Mouse (Mus musculus) MEL (cell line): ENCODE data around the gene Col6a3. TPM values are rescaled to one million over a fixed set of nuclear protein-coding genes. Genes with fewer than 3 reads are reported as not detected.

Source experiments
- DNase-seq: peaks from one replicate; pipeline ENCODE4 v3.0.0; 2011; ENCODE audit warnings: low read depth, low spot score
- H3K27ac ChIP-seq: 2 replicates; pipeline ENCODE4 v1.5.1; 2012; ENCODE audit warnings: low read depth, mild to moderate bottlenecking, control low read depth, low read length, moderate library complexity; ENCODE audit not compliant: control insufficient read depth
- H3K27me3 ChIP-seq, 2 experiments: fragments of 150-350 bp in 1 of 2; sonication (generic) in 1 of 2; 2 replicates each; pipeline ENCODE4 v1.6.1; 2012; ENCODE audit warnings: low read length in 2 of 2, mild to moderate bottlenecking in 2 of 2, improper control_type of control experiment in 1 of 2, moderate library complexity in 1 of 2; ENCODE audit not compliant: insufficient read depth in 2 of 2, control insufficient read depth in 1 of 2
- H3K36me3 ChIP-seq, 2 experiments: 2 replicates each; pipeline ENCODE4 v1.6.1; 2012 to 2014; ENCODE audit warnings: low read length in 2 of 2, improper control_type of control experiment in 1 of 2, inconsistent platforms in 1 of 2, mild to moderate bottlenecking in 1 of 2; ENCODE audit not compliant: insufficient read depth in 2 of 2, control insufficient read depth in 1 of 2
- H3K4me1 ChIP-seq, 2 experiments: fragments of 150-350 bp in 1 of 2; sonication (generic) in 1 of 2; 2 replicates each; pipeline ENCODE4 v1.6.1; 2012; ENCODE audit warnings: low read length in 2 of 2, improper control_type of control experiment in 1 of 2, mild to moderate bottlenecking in 1 of 2; ENCODE audit not compliant: insufficient read depth in 2 of 2, control insufficient read depth in 1 of 2
- H3K4me3 ChIP-seq, 2 experiments: fragments of 150-350 bp in 1 of 2; sonication (generic) in 1 of 2; 2 replicates each; pipeline ENCODE4 v1.5.1; 2012; ENCODE audit warnings: low read depth in 2 of 2, low read length in 2 of 2, mild to moderate bottlenecking in 2 of 2, moderate library complexity in 2 of 2, control low read depth in 1 of 2, improper control_type of control experiment in 1 of 2; ENCODE audit not compliant: control insufficient read depth in 1 of 2, insufficient read depth in 1 of 2
- H3K79me2 ChIP-seq: 2 replicates; pipeline ENCODE4 v1.6.1; 2012; ENCODE audit warnings: mild to moderate bottlenecking, low read length, moderate library complexity; ENCODE audit not compliant: control insufficient read depth, poor library complexity, insufficient read depth
- H3K9ac ChIP-seq: 2 replicates; pipeline ENCODE4 v1.6.1; 2012; ENCODE audit warnings: low read depth, mild to moderate bottlenecking, control low read depth, low read length, moderate library complexity; ENCODE audit not compliant: control insufficient read depth, poor library complexity, severe bottlenecking
- H3K9me3 ChIP-seq: fragments of 150-350 bp; sonication (generic); replicated peaks from 2 replicates; pipeline ENCODE4 v1.6.1; 2012; ENCODE audit warnings: mild to moderate bottlenecking, low read length, improper control_type of control experiment, moderate library complexity; ENCODE audit not compliant: insufficient read depth
- BHLHE40 ChIP-seq: IDR thresholded peaks from 2 replicates; pipeline ENCODE4 v1.6.1; 2012; ENCODE audit warnings: low read depth, mild to moderate bottlenecking, inconsistent platforms, low read length, improper control_type of control experiment, borderline replicate concordance
- CHD1 ChIP-seq: IDR thresholded peaks from 2 replicates; pipeline ENCODE4 v1.6.1; 2012; ENCODE audit warnings: low read depth, mild to moderate bottlenecking, inconsistent platforms, low read length, improper control_type of control experiment
- CHD2 ChIP-seq: IDR thresholded peaks from 2 replicates; pipeline ENCODE4 v1.6.1; 2011; ENCODE audit warnings: low read length, improper control_type of control experiment
- ELF1 ChIP-seq: IDR thresholded peaks from 2 replicates; pipeline ENCODE4 v1.6.1; 2014; ENCODE audit warnings: low read depth, mild to moderate bottlenecking, inconsistent platforms, low read length, improper control_type of control experiment, moderate library complexity
- EP300 ChIP-seq, 2 experiments: IDR thresholded peaks; 2 replicates each; pipeline ENCODE4 v1.6.1; 2011; ENCODE audit warnings: improper control_type of control experiment in 2 of 2, low read length in 2 of 2, low read depth in 1 of 2, mild to moderate bottlenecking in 1 of 2
- ETS1 ChIP-seq: IDR thresholded peaks from 2 replicates; pipeline ENCODE4 v1.6.1; 2012; ENCODE audit warnings: low read depth, mild to moderate bottlenecking, inconsistent platforms, low read length, improper control_type of control experiment, moderate library complexity
- GATA1 ChIP-seq: IDR thresholded peaks from 2 replicates; pipeline ENCODE4 v1.6.1; 2011; ENCODE audit warnings: low read depth, low read length, improper control_type of control experiment
- HCFC1 ChIP-seq: IDR thresholded peaks from 2 replicates; pipeline ENCODE4 v1.6.1; 2012; ENCODE audit warnings: low read depth, mild to moderate bottlenecking, inconsistent platforms, low read length, improper control_type of control experiment, moderate library complexity
- JUND ChIP-seq: IDR thresholded peaks from 2 replicates; pipeline ENCODE4 v1.6.1; 2011; ENCODE audit warnings: low read depth, mild to moderate bottlenecking, improper control_type of control experiment, low read length
- MAX ChIP-seq: IDR thresholded peaks from 2 replicates; pipeline ENCODE4 v1.6.1; 2011; ENCODE audit warnings: low read length, improper control_type of control experiment
- MAZ ChIP-seq: IDR thresholded peaks from 2 replicates; pipeline ENCODE4 v1.6.1; 2012; ENCODE audit warnings: low read depth, mild to moderate bottlenecking, inconsistent platforms, low read length, improper control_type of control experiment
- MEF2A ChIP-seq: IDR thresholded peaks from 2 replicates; pipeline ENCODE4 v1.6.1; 2014; ENCODE audit warnings: low read depth, mild to moderate bottlenecking, inconsistent platforms, low read length, improper control_type of control experiment; ENCODE audit not compliant: poor library complexity, insufficient replicate concordance, severe bottlenecking; ENCODE audit errors: extremely low read depth
- MXI1 ChIP-seq: IDR thresholded peaks from 2 replicates; pipeline ENCODE4 v1.6.1; 2011; ENCODE audit warnings: mild to moderate bottlenecking, low read depth, low read length, improper control_type of control experiment
- MYB ChIP-seq: IDR thresholded peaks from 2 replicates; pipeline ENCODE4 v1.6.1; 2011; ENCODE audit warnings: mild to moderate bottlenecking, low read depth, low read length, improper control_type of control experiment
- NELFE ChIP-seq: IDR thresholded peaks from 2 replicates; pipeline ENCODE4 v1.6.1; 2011; ENCODE audit warnings: low read depth, low read length, improper control_type of control experiment
- POLR2AphosphoS2 ChIP-seq: IDR thresholded peaks from 2 replicates; pipeline ENCODE4 v1.6.1; 2011; ENCODE audit warnings: low read length, improper control_type of control experiment
- POLR2AphosphoS5 ChIP-seq: IDR thresholded peaks from 2 replicates; pipeline ENCODE4 v1.6.1; 2012; ENCODE audit warnings: low read depth, borderline replicate concordance, mild to moderate bottlenecking, inconsistent platforms, low read length, moderate library complexity, mixed read lengths
- RCOR1 ChIP-seq: IDR thresholded peaks from 2 replicates; pipeline ENCODE4 v1.6.1; 2012; ENCODE audit warnings: low read depth, mild to moderate bottlenecking, inconsistent platforms, low read length, improper control_type of control experiment
- SIN3A ChIP-seq: IDR thresholded peaks from 2 replicates; pipeline ENCODE4 v1.6.1; 2012; ENCODE audit warnings: low read length, improper control_type of control experiment, inconsistent platforms
- SMC3 ChIP-seq: IDR thresholded peaks from 2 replicates; pipeline ENCODE4 v1.6.1; 2011; ENCODE audit warnings: low read depth, low read length, improper control_type of control experiment
- TBP ChIP-seq: IDR thresholded peaks from 2 replicates; pipeline ENCODE4 v1.8.0; 2011; ENCODE audit warnings: low read depth, low read length, improper control_type of control experiment
- TCF12 ChIP-seq: IDR thresholded peaks from 2 replicates; pipeline ENCODE4 v1.6.1; 2014; ENCODE audit warnings: low read depth, mild to moderate bottlenecking, inconsistent platforms, low read length, improper control_type of control experiment, moderate library complexity
- USF1 ChIP-seq: IDR thresholded peaks from 2 replicates; pipeline ENCODE4 v1.6.1; 2014; ENCODE audit warnings: low read depth, mild to moderate bottlenecking, inconsistent platforms, low read length, improper control_type of control experiment, moderate library complexity
- USF2 ChIP-seq, 2 experiments: IDR thresholded peaks; 2 replicates each; pipeline ENCODE4 v1.6.1; 2011 to 2012; ENCODE audit warnings: improper control_type of control experiment in 2 of 2, low read length in 2 of 2, borderline replicate concordance in 1 of 2, inconsistent platforms in 1 of 2, low read depth in 1 of 2, mild to moderate bottlenecking in 1 of 2; ENCODE audit not compliant: insufficient read depth in 1 of 2
- ZKSCAN1 ChIP-seq: IDR thresholded peaks from 2 replicates; pipeline ENCODE4 v1.6.1; 2012; ENCODE audit warnings: low read depth, mild to moderate bottlenecking, inconsistent platforms, low read length, improper control_type of control experiment, moderate library complexity
- ZMIZ1 ChIP-seq: IDR thresholded peaks from 2 replicates; pipeline ENCODE4 v1.6.1; 2012; ENCODE audit warnings: low read depth, mild to moderate bottlenecking, inconsistent platforms, low read length, improper control_type of control experiment, moderate library complexity
- ZNF384 ChIP-seq: IDR thresholded peaks from 2 replicates; pipeline ENCODE4 v1.6.1; 2012; ENCODE audit warnings: low read depth, mild to moderate bottlenecking, inconsistent platforms, low read length, improper control_type of control experiment
- polyA plus RNA-seq, 2 experiments: library from polyadenylated mRNA; stranded (reverse) in 1 of 2; unstranded in 1 of 2; fragments of >175 nt in 1 of 2; fragments of >200 nt in 1 of 2; gene quantifications; 2 replicates each; pipeline versions ENCODE4 v1.2.1 to v1.2.4; 2012; ENCODE audit warnings: low replicate concordance in 2 of 2, low read depth in 1 of 2; ENCODE audit not compliant: insufficient read length in 2 of 2, insufficient read depth in 1 of 2, missing spikeins in 1 of 2
- total RNA-seq: library from RNA; depleted of rRNA; stranded (reverse); fragments of 300-350 nt; gene quantifications from 2 replicates; pipeline ENCODE4 v1.2.3, GENCODE M21; 2012

The Col6a3 gene
- total and polyA plus RNA-seq, 3 experiments, result not detected

- no peaks in the 10 kb centered on the region for H3K9me3 ChIP-seq
- no peaks in the 10 kb centered on the region for H3K4me1 ChIP-seq
- no peak overlapping the region for H3K4me3 ChIP-seq
- H3K27me3 ChIP-seq, result no peaks in the 10 kb centered on the region
- TF ChIP-seq ZNF384, result no peak
- TF ChIP-seq POLR2AphosphoS5, result no peak
- no peak for TF ChIP-seq USF1
- TF ChIP-seq CHD1, result no peak
- no peak overlapping the region for H3K27ac ChIP-seq
- no peak overlapping the region for H3K9ac ChIP-seq
- DNase-seq, result no peak
- H3K36me3 ChIP-seq, result no peaks in the 10 kb centered on the region
- H3K79me2 ChIP-seq, result no peaks in the 10 kb centered on the region
Observed at GRCm38 (mm10) chr1:90803104-90803503, 40.7 kb downstream of the Col6a3 start.

GRCm38 (mm10) chr1:90801067-90801466 is 42.7 kb downstream of the Col6a3 start:
- DNase-seq, result no peak
- H3K27me3 ChIP-seq, result no peaks in the 10 kb centered on the region
- H3K9ac ChIP-seq, result no peak overlapping the region
- no peaks in the 10 kb centered on the region for H3K9me3 ChIP-seq
- no peak overlapping the region for H3K27ac ChIP-seq
- H3K4me3 ChIP-seq, result no peak overlapping the region
- H3K36me3 ChIP-seq, result no peaks in the 10 kb centered on the region
- H3K79me2 ChIP-seq, result no peaks in the 10 kb centered on the region
- TF ChIP-seq ZNF384, result no peak
- no peak for TF ChIP-seq RCOR1
- no peak for TF ChIP-seq SIN3A
- no peak for TF ChIP-seq MXI1
- TF ChIP-seq ZKSCAN1, result no peak
- no peak for TF ChIP-seq GATA1
- TF ChIP-seq MEF2A, result no peak
- TF ChIP-seq ZMIZ1, result no peak
- TF ChIP-seq TBP, result no peak
- no peak for TF ChIP-seq ELF1
- no peak for TF ChIP-seq EP300 (IDR thresholded peaks at IDR 0.05; ENCODE audit: low read depth in 1 of 2, low read length in 2 of 2)
- TF ChIP-seq USF1, result no peak
- TF ChIP-seq, all 39 proteins: peak for 0
- H3K4me1 ChIP-seq, result no peaks in the 10 kb centered on the region

GRCm38 (mm10) chr1:90800466-90800865 is 43.3 kb downstream of the Col6a3 start:
- no peak for TF ChIP-seq USF2 (IDR thresholded peaks at IDR 0.05; ENCODE audit: borderline replicate concordance in 1 of 2, insufficient read depth in 1 of 2, low read depth in 1 of 2, low read length in 2 of 2)
- no peak for TF ChIP-seq SMC3
- TF ChIP-seq MAZ, result no peak
- no peak for TF ChIP-seq MXI1
- TF ChIP-seq ELF1, result no peak
- no peak for TF ChIP-seq GATA1
- TF ChIP-seq NELFE, result no peak
- no peak for TF ChIP-seq TCF12
- no peak for TF ChIP-seq JUND
- TF ChIP-seq MYB, result no peak
- TF ChIP-seq MAX, result no peak
- TF ChIP-seq ZMIZ1, result no peak
- no peak for TF ChIP-seq POLR2AphosphoS2
- TF ChIP-seq HCFC1, result no peak
- no peak for TF ChIP-seq ETS1
- TF ChIP-seq CHD2, result no peak
- no peak for TF ChIP-seq BHLHE40
- H3K9ac ChIP-seq, result no peak overlapping the region
- H3K4me3 ChIP-seq, result no peak overlapping the region
- no peak overlapping the region for H3K27ac ChIP-seq
- no peaks in the 10 kb centered on the region for H3K79me2 ChIP-seq
- H3K4me1 ChIP-seq, result no peaks in the 10 kb centered on the region
- no peak for DNase-seq
- H3K27me3 ChIP-seq, result no peaks in the 10 kb centered on the region
- H3K36me3 ChIP-seq, result no peaks in the 10 kb centered on the region
- no peaks in the 10 kb centered on the region for H3K9me3 ChIP-seq
